Mouse (Mus musculus) brain, adult 2 months (tissue): ENCODE data around the gene Gm47289.

Experiments used
- DNase-seq: peaks from one replicate; pipeline ENCODE4 v3.0.0; 2011; ENCODE audit warnings: low read depth, low spot score

Gm47289 gene

GRCm38 (mm10) chr9:119156278-119157201, 2.4 kb upstream of the Gm47289 start, which contains the start of gene Acaa1b:
Acaa1b (minus strand) TSS chr9:119157093.
- peak; percentile 74 for DNase-seq

- no peak for DNase-seq
Measured at GRCm38 (mm10) chr9:119160689-119161088, 1.7 kb downstream of the Gm47289 start.

- DNase-seq = no peak
Measured at GRCm38 (mm10) chr9:119164743-119165142, 5.8 kb downstream of the Gm47289 start.

- DNase-seq = no peak
Measured at GRCm38 (mm10) chr9:119165548-119165947, 6.6 kb downstream of the Gm47289 start.

- no peak for DNase-seq
Measured at GRCm38 (mm10) chr9:119167608-119168007, 8.6 kb downstream of the Gm47289 start.

GRCm38 (mm10) chr9:119179292-119179691, 20.3 kb downstream of the Gm47289 start:
- no peak for DNase-seq

GRCm38 (mm10) chr9:119181241-119181728, 22.3 kb downstream of the Gm47289 start:
- peak; percentile 18 for DNase-seq

- peak; percentile 68 for DNase-seq
Measured at GRCm38 (mm10) chr9:119192202-119192990, 33.4 kb downstream of the Gm47289 start.

- DNase-seq = peak; percentile 15
Measured at GRCm38 (mm10) chr9:119199151-119199861, 40.3 kb downstream of the Gm47289 start.

- DNase-seq = no peak
Measured at GRCm38 (mm10) chr9:119201653-119202052, 42.7 kb downstream of the Gm47289 start.

GRCm38 (mm10) chr9:119203617-119204016, 44.7 kb downstream of the Gm47289 start:
- DNase-seq = no peak

GRCm38 (mm10) chr9:119205756-119206155, 46.8 kb downstream of the Gm47289 start:
- no peak for DNase-seq

GRCm38 (mm10) chr9:119206666-119207065, 47.7 kb downstream of the Gm47289 start:
- no peak for DNase-seq

- DNase-seq = no peak
Measured at GRCm38 (mm10) chr9:119207113-119207512, 48.2 kb downstream of the Gm47289 start.

GRCm38 (mm10) chr9:119208998-119209397, 50.0 kb downstream of the Gm47289 start, which contains the start of gene Slc22a13:
Slc22a13 (minus strand) TSS chr9:119209098.
- DNase-seq = no peak
